Mouse (Mus musculus) embryonic fibroblast, embryonic 13.5 days (primary cell): ENCODE measurements around the gene Mip. TPM values are rescaled to one million over a fixed set of nuclear protein-coding genes. Genes with fewer than 3 reads are reported as not detected.
"Not testable (repeated sequence)": the region's sequence is repeated elsewhere in the genome, so short reads cannot be mapped to it uniquely, and the experiment has no call there.

Source experiments
- H3K27ac ChIP-seq: 2 replicates; pipeline ENCODE4 v1.5.1; 2012; ENCODE audit warnings: low read length, control low read depth, inconsistent platforms; ENCODE audit not compliant: insufficient read depth
- H3K4me1 ChIP-seq: 2 replicates; pipeline ENCODE4 v1.6.1; 2011; ENCODE audit warnings: low read length; ENCODE audit not compliant: control insufficient read depth, insufficient read depth
- H3K4me3 ChIP-seq: 2 replicates; pipeline ENCODE4 v1.5.1; 2011; ENCODE audit warnings: mild to moderate bottlenecking, control low read depth, low read length; ENCODE audit not compliant: insufficient read depth
- CTCF ChIP-seq: IDR thresholded peaks from 2 replicates; pipeline ENCODE4 v1.5.1; 2011; ENCODE audit warnings: mild to moderate bottlenecking, control low read depth, low read length, moderate library complexity, borderline replicate concordance; ENCODE audit not compliant: insufficient read depth
- POLR2A ChIP-seq: IDR thresholded peaks from 2 replicates; pipeline ENCODE4 v1.6.1; 2011; ENCODE audit warnings: low read depth, mild to moderate bottlenecking, control low read depth, low read length, moderate library complexity
- polyA plus RNA-seq: library from polyadenylated mRNA; stranded (reverse); fragments of >200 nt; gene quantifications from 2 replicates; pipeline ENCODE4 v1.2.4, GENCODE M21; 2011; ENCODE audit warnings: low read depth; ENCODE audit not compliant: missing spikeins, insufficient read length

Gene Mip
- polyA plus RNA-seq, 1 experiment: not detected

- peak within 1 kb of the TSS; percentile 86 for H3K4me3 ChIP-seq
Observed at GRCm38 (mm10) chr10:128211390-128212108, 14.1 kb upstream of the Mip start, which contains the start of gene Spryd4. Spryd4 (minus strand) TSS chr10:128211807.

GRCm38 (mm10) chr10:128212148-128212547, 13.5 kb upstream of the Mip start:
- H3K27ac ChIP-seq: no peak overlapping the region

More at GRCm38 (mm10) chr10:128211390-128212108, 14.1 kb upstream of the Mip start, which contains the start of gene Spryd4:
- H3K4me1 ChIP-seq: 0 out of 2 replicates have a peak, but pooled peaks cover 4% of the 10 kb centered on the region
- no peak within 1 kb of the TSS for H3K27ac ChIP-seq
- peak; percentile 92 for TF ChIP-seq POLR2A
- no peak for TF ChIP-seq CTCF

GRCm38 (mm10) chr10:128212871-128213323, 12.7 kb upstream of the Mip start:
- no peak for TF ChIP-seq POLR2A
- TF ChIP-seq CTCF: peak; percentile 45; the same call in 1 of the 2 replicates
- H3K27ac ChIP-seq: no peak overlapping the region
- H3K4me3 ChIP-seq: peak overlapping the region; percentile 10
- 0 out of 2 replicates have a peak, but pooled peaks cover 4% of the 10 kb centered on the region for H3K4me1 ChIP-seq

More at GRCm38 (mm10) chr10:128212148-128212547, 13.5 kb upstream of the Mip start:
- peak overlapping the region; percentile 38 for H3K4me3 ChIP-seq
- H3K4me1 ChIP-seq: 0 out of 2 replicates have a peak, but pooled peaks cover 4% of the 10 kb centered on the region
- TF ChIP-seq POLR2A (no peak), CTCF (no peak)

- H3K4me1 ChIP-seq, H3K27ac ChIP-seq, H3K4me3 ChIP-seq: not testable (repeated sequence)
Observed at GRCm38 (mm10) chr10:128214112-128214511, 11.5 kb upstream of the Mip start.

- H3K4me3 ChIP-seq: no peak overlapping the region
- no peaks in the 10 kb centered on the region for H3K4me1 ChIP-seq
- no peak overlapping the region for H3K27ac ChIP-seq
- TF ChIP-seq CTCF (no peak), POLR2A (no peak)
Observed at GRCm38 (mm10) chr10:128214981-128215380, 10.7 kb upstream of the Mip start.

- Histone ChIP-seq H3K27ac (no peak overlapping the region), H3K4me1 (no peaks in the 10 kb centered on the region), H3K4me3 (no peak overlapping the region)
- TF ChIP-seq POLR2A: no peak
- no peak for TF ChIP-seq CTCF
Observed at GRCm38 (mm10) chr10:128218387-128219117, 7.1 kb upstream of the Mip start.

- no peaks in the 10 kb centered on the region for H3K4me1 ChIP-seq
- TF ChIP-seq POLR2A (no peak), CTCF (no peak)
- H3K4me3 ChIP-seq: no peak overlapping the region
- no peak overlapping the region for H3K27ac ChIP-seq
Observed at GRCm38 (mm10) chr10:128221533-128222286, 3.9 kb upstream of the Mip start.

- Histone ChIP-seq H3K4me1 (no peaks in the 10 kb centered on the region), H3K4me3 (no peak overlapping the region), H3K27ac (no peak overlapping the region)
- TF ChIP-seq CTCF (no peak), POLR2A (no peak)
Observed at GRCm38 (mm10) chr10:128225064-128225463, 574 bp upstream of the Mip start.

GRCm38 (mm10) chr10:128227592-128227991, 2.0 kb downstream of the Mip start:
- H3K27ac ChIP-seq: no peak overlapping the region
- H3K4me1 ChIP-seq: peaks cover 4% of the 10 kb centered on the region; the same call in 1 of the 2 replicates
- TF ChIP-seq POLR2A (no peak), CTCF (no peak)

GRCm38 (mm10) chr10:128228009-128228408, 2.4 kb downstream of the Mip start:
- peaks cover 4% of the 10 kb centered on the region; the same call in 1 of the 2 replicates for H3K4me1 ChIP-seq
- H3K27ac ChIP-seq: no peak overlapping the region
- H3K4me3 ChIP-seq: no peak overlapping the region
- TF ChIP-seq CTCF (no peak), POLR2A (no peak)

More at GRCm38 (mm10) chr10:128227592-128227991, 2.0 kb downstream of the Mip start:
- no peak overlapping the region for H3K4me3 ChIP-seq
